Mouse (Mus musculus): ENCODE measurements around the gene Chd6.

Chd6 gene

DNA sequence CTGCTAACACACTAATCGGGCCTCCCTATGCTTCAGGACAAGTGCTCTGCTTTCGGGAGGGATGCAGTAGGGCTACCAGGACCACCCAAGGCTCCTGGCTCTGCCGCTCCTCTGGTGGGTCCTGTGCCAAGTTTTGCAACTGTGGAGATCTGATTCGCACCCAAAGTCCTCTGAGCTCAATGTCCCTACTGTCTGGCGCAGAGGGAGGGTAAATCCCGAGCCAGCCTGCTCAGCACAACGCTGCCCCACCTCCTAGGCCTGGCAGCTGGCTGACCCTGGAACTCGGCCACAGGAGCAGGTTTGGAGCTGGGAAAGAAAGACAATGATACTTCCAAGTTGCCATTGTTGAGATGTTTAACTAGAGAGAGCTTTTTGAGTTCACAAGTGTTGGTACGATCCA, 183.7 kb downstream of the Chd6 start:
- DNase-seq = no peak

GRCm38 (mm10) chr2:160921285-160921684, 187.6 kb downstream of the Chd6 start:
- DNase-seq = no peak

DNA sequence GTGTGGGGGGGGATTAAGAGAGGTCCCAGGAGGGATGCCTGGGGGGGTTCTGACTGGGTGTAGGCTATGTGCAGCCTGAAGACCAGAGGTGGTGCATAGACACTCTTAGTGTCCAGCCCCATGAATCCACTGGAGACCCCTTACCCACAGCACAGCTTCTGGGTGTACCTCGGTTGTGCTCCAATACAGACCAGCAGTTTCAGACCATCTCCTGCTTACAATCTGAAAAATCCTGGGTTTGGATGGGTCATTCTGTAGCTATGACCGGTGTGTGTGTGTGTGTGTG, 190.0 kb downstream of the Chd6 start:
- DNase-seq = no peak

DNA sequence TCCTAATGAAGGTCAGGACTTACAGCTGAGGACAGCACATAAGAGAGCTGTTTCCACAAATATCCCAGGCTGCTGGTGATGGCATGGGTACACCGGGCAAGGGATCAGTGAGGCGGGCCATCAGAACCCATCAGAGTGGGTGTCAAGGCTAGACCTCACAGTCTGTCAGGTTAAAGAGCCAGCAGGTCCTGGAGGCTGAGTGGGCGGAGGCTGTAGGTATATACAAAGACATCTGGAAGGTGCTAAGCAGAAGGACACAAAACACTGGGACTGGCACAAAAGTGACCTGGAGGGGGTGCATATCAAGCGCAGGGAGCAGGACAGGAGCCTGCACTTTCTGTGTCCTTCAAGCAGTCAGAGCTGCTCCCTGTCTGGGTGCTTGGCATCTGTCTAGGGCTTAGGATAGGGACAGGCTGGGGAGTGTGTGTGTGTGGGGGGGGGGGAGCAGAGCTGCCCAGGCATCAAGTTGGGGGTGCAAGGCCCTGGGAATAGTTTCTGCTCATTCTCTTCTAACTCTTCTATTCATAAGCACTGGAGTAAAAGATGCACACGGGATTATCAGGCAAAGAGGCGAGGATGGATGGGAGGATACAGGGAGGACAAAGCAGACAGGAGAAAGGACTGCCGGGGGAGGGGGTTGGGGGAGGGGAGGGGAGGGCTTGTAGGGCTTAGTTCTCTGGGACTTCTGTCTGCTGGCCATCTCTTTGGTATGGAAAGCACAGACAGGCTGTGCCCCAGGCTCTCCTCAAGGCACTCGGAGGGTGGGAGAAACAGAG, 190.5 kb downstream of the Chd6 start:
- no peak for DNase-seq

DNA sequence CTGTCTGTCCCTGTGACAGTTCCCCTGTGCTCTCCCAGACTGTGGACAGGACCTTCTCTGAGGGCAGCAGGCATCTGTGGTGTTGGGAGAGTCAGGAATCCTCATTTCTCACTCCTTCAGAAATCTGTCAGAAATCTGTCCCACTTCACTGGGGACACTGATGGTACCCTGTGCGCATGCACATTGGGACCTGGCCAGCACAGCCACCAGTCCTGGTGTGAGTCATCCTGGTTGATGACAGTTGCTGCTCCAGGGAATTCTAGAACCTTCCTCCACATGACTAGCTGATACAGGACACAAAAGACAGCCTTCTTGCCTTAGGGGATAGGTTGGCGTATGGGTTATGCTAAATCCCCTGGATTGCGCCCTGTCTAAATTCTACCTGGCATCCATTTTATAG, 191.6 kb downstream of the Chd6 start:
- DNase-seq = no peak

GRCm38 (mm10) chr2:160916714-160917113, 192.2 kb downstream of the Chd6 start:
- no peak for DNase-seq

- DNase-seq = no peak
Observed at GRCm38 (mm10) chr2:160915821-160916610, 192.9 kb downstream of the Chd6 start.

- DNase-seq = no peak
Observed at GRCm38 (mm10) chr2:160914656-160915055, 194.2 kb downstream of the Chd6 start.

DNA sequence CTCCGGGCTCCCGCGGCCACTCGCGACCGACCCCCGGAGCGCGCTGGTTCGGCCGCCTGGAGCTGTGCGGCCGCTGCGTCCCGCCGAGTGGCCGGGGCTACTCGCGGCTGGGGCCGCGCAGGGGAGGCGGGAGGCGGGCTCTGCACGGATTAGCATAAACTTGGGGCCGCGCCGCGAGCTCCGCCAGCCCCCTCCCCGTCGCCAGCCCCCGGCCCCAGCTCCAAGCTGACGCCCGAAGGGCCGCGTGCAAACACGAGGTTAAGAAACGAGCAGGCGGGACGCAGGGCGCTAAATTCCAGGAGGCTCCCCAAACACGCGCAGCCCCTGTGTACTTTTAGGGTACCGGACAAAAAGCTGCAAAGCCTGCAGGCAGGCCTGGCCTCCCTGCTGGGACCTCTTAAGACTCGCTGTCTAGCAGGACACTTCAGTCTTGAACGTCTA, 196.6 kb downstream of the Chd6 start, which contains the start of gene Emilin3:
Gene Emilin3, minus strand, starts transcription at position 98 of the 441 bp plus-strand sequence.
- DNase-seq = no peak

GRCm38 (mm10) chr2:160911558-160912201, 197.2 kb downstream of the Chd6 start:
- no peak for DNase-seq

GRCm38 (mm10) chr2:160910633-160911032, 198.2 kb downstream of the Chd6 start:
- DNase-seq = no peak

- no peak for DNase-seq
Observed at GRCm38 (mm10) chr2:160908607-160909006, 200.3 kb downstream of the Chd6 start.

GRCm38 (mm10) chr2:160906101-160906500, 202.8 kb downstream of the Chd6 start:
- no peak for DNase-seq

GRCm38 (mm10) chr2:160905301-160905700, 203.6 kb downstream of the Chd6 start:
- DNase-seq = no peak

- no peak for DNase-seq
Observed at GRCm38 (mm10) chr2:160901656-160902412, 207.0 kb downstream of the Chd6 start.

All from kidney, adult 9 months (tissue).